Mouse (Mus musculus): ENCODE measurements around the gene Plbd2. TPM values are rescaled to one million over a fixed set of nuclear protein-coding genes. Genes with fewer than 3 reads are reported as not detected.
A peak's percentile ranks its signal among the peaks of the same experiment; 100 is the strongest.

The Plbd2 gene
- polyA plus RNA-seq, 1 experiment from 2014 or later, result 32.3 TPM

DNA sequence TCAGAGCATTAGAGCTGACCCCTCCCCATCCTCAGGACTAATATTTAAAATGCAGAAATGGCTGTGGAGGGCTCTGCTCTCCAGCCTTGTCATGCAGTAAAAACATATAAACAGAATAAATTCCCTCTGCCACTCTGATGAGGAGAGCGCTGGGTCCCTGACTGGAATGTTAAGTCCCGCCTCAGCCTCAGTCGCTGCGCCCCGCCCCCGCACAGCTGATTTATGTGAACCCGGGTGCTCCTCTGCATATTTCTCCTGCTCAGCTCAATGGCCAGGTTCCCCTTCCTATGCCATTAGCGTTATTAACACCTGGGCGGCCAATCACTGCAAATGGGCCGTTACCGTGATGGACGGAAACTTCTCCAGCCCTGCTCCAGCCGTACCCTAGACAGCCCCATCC, 56.1 kb downstream of the Plbd2 start:
- WGBS, result 47% methylated on average over 13 of the region's 13 CpGs
- Histone ChIP-seq H3K4me2 (no peak overlapping the region), H3K27me3 (peaks cover 43% of the 10 kb centered on the region), H3K36me3 (no peaks in the 10 kb centered on the region), H3K27ac (peak overlapping the region; percentile 42), H3K4me1 (replicated peaks) (peaks cover 6% of the 10 kb centered on the region), H3K4me3 (no peak overlapping the region), H3K9ac (0 out of 2 replicates have a peak overlapping the region, but pooled peaks have one; percentile 19), H3K9me3 (no peaks in the 10 kb centered on the region)
- no peak for ATAC-seq (ENCODE audit: low FRiP score)

DNA sequence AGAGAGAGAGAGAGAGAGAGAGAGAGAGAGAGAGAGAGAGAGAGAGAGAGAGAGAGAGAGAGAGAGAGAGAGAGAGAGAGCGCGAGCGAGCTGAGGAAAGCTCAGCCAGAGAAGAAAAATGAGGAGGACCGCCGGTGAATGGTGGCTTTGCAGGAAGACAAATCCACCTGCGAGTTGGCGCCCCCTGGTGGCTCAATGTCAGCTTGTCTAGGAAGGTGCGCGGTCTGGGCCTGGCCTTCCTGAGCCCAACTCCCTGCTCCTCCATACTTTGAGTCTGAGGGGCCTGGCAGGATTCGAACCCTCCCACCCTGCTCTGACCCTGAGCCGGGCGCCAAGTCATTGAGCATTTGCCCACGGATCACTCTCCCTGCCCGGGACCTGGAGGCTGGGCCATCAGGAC, 62.7 kb downstream of the Plbd2 start:
- 6% methylated on average over 14 of the region's 14 CpGs for WGBS
- Histone ChIP-seq H3K9me3 (no peaks in the 10 kb centered on the region), H3K36me3 (peaks cover 11% of the 10 kb centered on the region; the same call in 1 of the 2 replicates), H3K27me3 (peaks cover 70% of the 10 kb centered on the region), H3K9ac (peak overlapping the region; percentile 96), H3K4me3 (peak overlapping the region; percentile 67), H3K4me2 (peak overlapping the region; percentile 74), H3K27ac (peak overlapping the region; percentile 97), H3K4me1 (replicated peaks) (peaks cover 37% of the 10 kb centered on the region)
- ATAC-seq (ENCODE audit: low FRiP score), result peak; percentile 59

DNA sequence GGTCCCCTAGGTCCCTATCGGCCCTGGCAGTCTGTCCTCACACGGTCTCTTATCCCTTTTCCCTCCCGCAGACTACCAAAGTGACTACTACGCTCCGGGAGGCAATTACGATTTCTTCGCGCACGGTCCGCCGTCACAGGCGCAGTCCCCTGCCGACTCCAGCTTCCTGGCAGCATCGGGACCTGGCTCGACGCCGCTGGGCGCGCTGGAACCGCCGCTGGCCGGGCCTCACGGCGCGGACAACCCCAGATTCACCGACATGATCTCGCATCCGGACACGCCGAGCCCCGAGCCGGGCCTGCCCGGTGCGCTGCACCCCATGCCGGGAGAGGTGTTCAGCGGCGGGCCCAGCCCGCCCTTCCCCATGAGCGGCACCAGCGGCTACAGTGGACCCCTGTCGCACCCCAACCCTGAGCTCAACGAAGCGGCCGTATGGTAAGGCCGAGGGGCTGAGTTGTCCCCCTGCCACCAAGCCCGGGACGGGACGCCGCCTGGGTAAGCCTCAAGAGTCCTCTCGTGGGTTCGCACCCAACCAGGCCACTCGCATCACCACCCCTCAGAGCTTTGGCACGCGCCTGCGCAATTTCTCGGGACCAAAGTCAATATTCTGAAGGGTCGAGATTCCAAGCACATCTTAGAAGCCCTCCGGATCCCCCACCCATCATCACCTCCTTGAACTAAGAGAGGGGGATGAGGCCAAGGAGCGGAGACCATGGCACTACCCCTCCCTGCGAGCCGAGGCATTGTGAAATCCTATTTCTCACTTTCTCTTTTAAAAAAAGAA, 63.3 kb downstream of the Plbd2 start:
- no peaks in the 10 kb centered on the region for H3K9me3 ChIP-seq
- H3K27ac ChIP-seq, result peak overlapping the region; percentile 97
- H3K4me3 ChIP-seq, result peak overlapping the region; percentile 67
- no peak for ATAC-seq (ENCODE audit: low FRiP score)
- H3K36me3 ChIP-seq, result peaks cover 11% of the 10 kb centered on the region; the same call in 1 of the 2 replicates
- under 1% methylated on average over 59 of the region's 61 CpGs for WGBS
- peak overlapping the region; percentile 74 for H3K4me2 ChIP-seq
- H3K27me3 ChIP-seq, result peaks cover 70% of the 10 kb centered on the region
- peak overlapping the region; percentile 96 for H3K9ac ChIP-seq
- peaks cover 39% of the 10 kb centered on the region for H3K4me1 ChIP-seq (replicated peaks)

DNA sequence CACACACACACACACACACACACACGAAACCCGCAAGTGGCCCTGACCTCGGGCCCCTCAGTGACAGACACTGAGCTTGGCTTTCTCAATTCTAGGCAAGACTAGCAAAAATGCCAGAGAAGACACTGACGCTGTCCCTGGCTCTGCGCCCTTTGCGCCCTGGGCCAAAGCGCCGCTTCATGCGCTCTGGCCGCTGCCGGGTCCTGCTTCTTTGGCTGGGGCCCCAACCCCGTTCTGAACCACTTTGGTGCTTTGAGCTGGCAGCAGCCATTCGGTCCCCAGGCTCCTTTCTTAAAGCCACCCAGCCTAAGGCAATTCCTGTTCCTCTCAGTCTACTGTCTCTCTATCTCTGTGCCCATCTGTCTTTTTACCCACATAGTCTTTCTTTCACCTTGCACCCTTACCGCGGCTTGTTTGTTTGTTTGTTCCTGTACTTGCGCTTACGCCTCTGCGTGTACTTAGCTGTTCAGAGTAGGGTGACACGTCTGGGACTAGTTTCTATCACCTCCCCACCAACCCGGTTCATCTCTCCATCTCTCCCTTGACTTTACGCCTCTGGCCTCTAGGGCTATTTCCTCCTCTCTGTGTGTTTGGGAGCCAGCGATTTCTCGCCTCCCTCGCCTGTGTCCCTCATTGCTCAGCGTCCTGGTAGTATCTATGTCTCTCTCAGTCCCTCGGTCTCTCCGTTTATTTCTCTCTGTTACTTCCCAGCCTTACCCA, 64.3 kb downstream of the Plbd2 start:
- Histone ChIP-seq H3K27me3 (peaks cover 70% of the 10 kb centered on the region), H3K36me3 (peaks cover 11% of the 10 kb centered on the region; the same call in 1 of the 2 replicates), H3K9ac (peak overlapping the region; percentile 96), H3K4me2 (peak overlapping the region; percentile 74), H3K27ac (peak overlapping the region; percentile 97), H3K4me1 (replicated peaks) (peaks cover 39% of the 10 kb centered on the region), H3K9me3 (no peaks in the 10 kb centered on the region), H3K4me3 (peak overlapping the region; percentile 67)
- 2% methylated on average over 27 of the region's 27 CpGs for WGBS
- no peak for ATAC-seq (ENCODE audit: low FRiP score)

DNA sequence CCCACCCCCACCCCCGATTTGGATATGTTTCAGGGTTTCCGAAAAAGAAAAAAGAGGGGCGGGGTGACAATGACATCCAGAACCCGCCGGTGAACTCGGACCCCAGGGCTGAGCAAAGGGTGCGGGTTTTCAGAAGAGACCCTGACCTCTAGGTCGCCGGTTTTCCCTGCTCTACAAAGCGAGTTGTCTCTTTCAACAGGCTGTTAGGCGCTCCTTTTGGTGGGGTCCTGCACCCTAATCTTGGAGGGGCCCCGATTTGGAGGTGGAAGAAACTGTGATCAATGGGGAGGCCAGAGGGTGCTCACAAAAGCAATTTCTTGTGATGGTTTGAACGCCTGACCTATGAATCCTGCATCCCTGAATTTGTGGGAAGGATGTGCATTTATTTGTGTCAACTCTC, 65.0 kb downstream of the Plbd2 start:
- H3K9me3 ChIP-seq, result no peaks in the 10 kb centered on the region
- 1% methylated on average over 13 of the region's 13 CpGs for WGBS
- H3K9ac ChIP-seq, result peak overlapping the region; percentile 96
- peak overlapping the region; percentile 74 for H3K4me2 ChIP-seq
- peaks cover 39% of the 10 kb centered on the region for H3K4me1 ChIP-seq (replicated peaks)
- ATAC-seq (ENCODE audit: low FRiP score), result no peak
- H3K4me3 ChIP-seq, result peak overlapping the region; percentile 67
- H3K27ac ChIP-seq, result peak overlapping the region; percentile 97
- H3K36me3 ChIP-seq, result peaks cover 11% of the 10 kb centered on the region; the same call in 1 of the 2 replicates
- H3K27me3 ChIP-seq, result peaks cover 71% of the 10 kb centered on the region

GRCm38 (mm10) chr5:120437986-120438385, 65.4 kb downstream of the Plbd2 start:
- 1% methylated on average over 31 of the region's 33 CpGs for WGBS
- Histone ChIP-seq H3K4me1 (replicated peaks) (peaks cover 39% of the 10 kb centered on the region), H3K4me2 (peak overlapping the region; percentile 74), H3K9ac (peak overlapping the region; percentile 96), H3K4me3 (peak overlapping the region; percentile 67), H3K36me3 (peaks cover 11% of the 10 kb centered on the region; the same call in 1 of the 2 replicates), H3K27ac (peak overlapping the region; percentile 97), H3K27me3 (peaks cover 70% of the 10 kb centered on the region), H3K9me3 (no peaks in the 10 kb centered on the region)
- ATAC-seq (ENCODE audit: low FRiP score), result no peak

- Histone ChIP-seq H3K4me3 (peak overlapping the region; percentile 67), H3K4me1 (replicated peaks) (peaks cover 39% of the 10 kb centered on the region), H3K4me2 (peak overlapping the region; percentile 74), H3K27ac (peak overlapping the region; percentile 97), H3K9me3 (no peaks in the 10 kb centered on the region), H3K27me3 (peaks cover 73% of the 10 kb centered on the region), H3K36me3 (peaks cover 11% of the 10 kb centered on the region; the same call in 1 of the 2 replicates), H3K9ac (peak overlapping the region; percentile 96)
- no peak for ATAC-seq (ENCODE audit: low FRiP score)
- under 1% methylated on average over 17 of the region's 17 CpGs for WGBS
Measured at GRCm38 (mm10) chr5:120437539-120437938, 65.9 kb downstream of the Plbd2 start.

DNA sequence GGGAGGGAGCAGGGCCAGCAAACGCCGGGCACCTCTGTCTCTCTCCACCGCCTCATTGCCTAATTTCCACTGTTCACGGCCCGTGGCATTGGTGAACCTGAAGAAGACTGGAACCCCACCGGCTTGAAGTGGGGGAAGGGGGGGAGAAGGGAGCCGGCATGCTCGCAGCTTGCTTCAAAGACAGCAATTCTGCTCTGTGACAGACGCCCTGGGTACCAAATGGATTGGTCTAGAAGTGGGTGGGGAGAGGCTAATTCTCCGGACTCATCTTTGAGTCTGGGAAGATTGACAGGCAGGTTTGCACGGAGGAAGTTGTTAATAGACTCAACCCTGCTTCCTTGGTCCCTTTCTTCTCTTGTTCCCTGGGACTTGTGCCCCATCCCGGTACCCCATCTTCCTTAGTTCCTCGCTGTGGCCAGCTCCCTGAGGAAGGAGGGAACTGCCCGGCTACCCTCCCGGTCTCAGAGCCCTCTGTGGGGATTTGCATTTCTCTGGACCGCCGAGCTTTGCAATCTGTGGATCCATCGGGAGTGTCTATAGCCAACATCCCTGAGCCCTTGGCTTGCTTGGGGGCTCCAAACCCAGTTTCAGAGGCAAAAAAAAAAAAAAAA, 66.4 kb downstream of the Plbd2 start:
- peak overlapping the region; percentile 67 for H3K4me3 ChIP-seq
- H3K36me3 ChIP-seq, result peaks cover 11% of the 10 kb centered on the region; the same call in 1 of the 2 replicates
- no peak for ATAC-seq (ENCODE audit: low FRiP score)
- peak overlapping the region; percentile 97 for H3K27ac ChIP-seq
- peaks cover 79% of the 10 kb centered on the region for H3K27me3 ChIP-seq
- under 1% methylated on average over 18 of the region's 18 CpGs for WGBS
- H3K4me1 ChIP-seq (replicated peaks), result peaks cover 39% of the 10 kb centered on the region
- H3K9me3 ChIP-seq, result no peaks in the 10 kb centered on the region
- peak overlapping the region; percentile 96 for H3K9ac ChIP-seq
- peak overlapping the region; percentile 74 for H3K4me2 ChIP-seq

DNA sequence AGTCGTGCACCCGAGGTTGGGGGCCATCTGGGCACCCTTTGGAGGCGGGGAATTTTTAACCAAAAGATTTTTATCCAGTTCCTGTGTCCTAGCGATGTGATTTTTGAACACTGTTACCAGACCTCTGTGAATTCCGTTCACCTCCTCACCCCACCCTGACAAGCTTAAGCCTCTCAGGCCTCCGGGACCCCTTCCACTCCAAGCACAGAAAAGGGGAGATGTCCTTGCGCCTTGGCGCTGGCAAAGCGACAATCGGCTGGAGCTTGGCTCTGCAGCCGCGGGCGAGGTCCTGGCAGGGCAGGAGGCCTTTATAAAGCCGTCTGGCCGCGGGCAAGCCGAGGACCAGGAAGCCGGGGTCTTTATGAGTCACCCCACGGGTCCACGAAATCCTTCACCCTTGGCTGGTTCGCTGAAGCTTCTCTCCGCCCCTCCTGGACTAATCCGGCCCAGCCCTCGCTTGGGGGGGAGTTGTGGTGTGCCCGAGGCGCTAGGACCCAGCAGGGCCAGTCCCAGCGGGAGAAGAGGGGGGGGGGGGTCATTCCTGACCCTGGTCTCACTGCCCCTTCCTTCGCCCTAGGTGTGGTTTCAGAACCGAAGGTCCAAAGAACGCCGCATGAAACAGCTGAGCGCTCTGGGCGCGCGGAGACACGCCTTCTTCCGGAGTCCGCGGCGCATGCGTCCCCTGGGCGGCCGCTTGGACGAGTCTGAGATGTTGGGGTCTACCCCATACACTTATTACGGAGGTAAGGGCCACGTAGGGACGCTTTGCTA, 67.5 kb downstream of the Plbd2 start:
- peak overlapping the region; percentile 74 for H3K4me2 ChIP-seq
- H3K36me3 ChIP-seq, result peaks cover 11% of the 10 kb centered on the region; the same call in 1 of the 2 replicates
- H3K27ac ChIP-seq, result peak overlapping the region; percentile 97
- peak overlapping the region; percentile 96 for H3K9ac ChIP-seq
- no peaks in the 10 kb centered on the region for H3K9me3 ChIP-seq
- peaks cover 42% of the 10 kb centered on the region for H3K4me1 ChIP-seq (replicated peaks)
- H3K27me3 ChIP-seq, result peaks cover 89% of the 10 kb centered on the region
- ATAC-seq (ENCODE audit: low FRiP score), result no peak
- H3K4me3 ChIP-seq, result peak overlapping the region; percentile 67
- under 1% methylated on average over 46 of the region's 47 CpGs for WGBS

DNA sequence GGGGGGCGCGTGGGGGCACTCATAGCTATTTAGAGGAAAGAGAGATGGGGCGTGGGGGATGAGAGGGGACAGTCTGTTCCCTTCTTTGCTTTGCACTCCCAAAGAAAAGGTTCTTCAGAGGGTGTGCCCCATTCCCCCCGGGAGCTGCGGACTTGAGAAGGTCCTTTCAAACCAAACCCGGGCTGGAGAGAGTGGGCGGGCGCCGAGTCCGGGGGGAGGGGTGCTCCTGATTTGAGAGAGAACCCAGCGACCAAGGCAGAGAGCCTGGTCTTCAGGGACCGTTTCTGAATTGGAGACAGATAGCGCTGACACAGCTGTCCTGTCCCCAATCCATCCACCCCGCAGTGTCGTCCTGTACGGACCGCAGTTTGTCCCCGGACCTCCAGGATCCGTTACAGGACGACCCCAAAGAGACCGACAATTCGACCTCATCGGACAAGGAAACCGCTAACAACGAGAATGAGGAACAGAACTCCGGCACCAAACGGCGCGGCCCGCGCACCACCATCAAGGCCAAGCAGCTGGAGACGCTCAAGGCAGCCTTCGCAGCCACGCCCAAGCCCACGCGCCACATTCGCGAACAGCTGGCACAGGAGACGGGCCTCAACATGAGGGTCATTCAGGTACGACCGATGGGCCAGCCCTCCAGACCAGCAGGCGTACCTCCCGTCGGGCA, 68.3 kb downstream of the Plbd2 start:
- Histone ChIP-seq H3K36me3 (peaks cover 11% of the 10 kb centered on the region; the same call in 1 of the 2 replicates), H3K4me3 (peak overlapping the region; percentile 67), H3K27ac (peak overlapping the region; percentile 97), H3K9ac (peak overlapping the region; percentile 96), H3K27me3 (peaks cover 91% of the 10 kb centered on the region), H3K4me2 (peak overlapping the region; percentile 74), H3K9me3 (no peaks in the 10 kb centered on the region), H3K4me1 (replicated peaks) (peaks cover 38% of the 10 kb centered on the region)
- under 1% methylated on average over 44 of the region's 44 CpGs for WGBS
- no peak for ATAC-seq (ENCODE audit: low FRiP score)

DNA sequence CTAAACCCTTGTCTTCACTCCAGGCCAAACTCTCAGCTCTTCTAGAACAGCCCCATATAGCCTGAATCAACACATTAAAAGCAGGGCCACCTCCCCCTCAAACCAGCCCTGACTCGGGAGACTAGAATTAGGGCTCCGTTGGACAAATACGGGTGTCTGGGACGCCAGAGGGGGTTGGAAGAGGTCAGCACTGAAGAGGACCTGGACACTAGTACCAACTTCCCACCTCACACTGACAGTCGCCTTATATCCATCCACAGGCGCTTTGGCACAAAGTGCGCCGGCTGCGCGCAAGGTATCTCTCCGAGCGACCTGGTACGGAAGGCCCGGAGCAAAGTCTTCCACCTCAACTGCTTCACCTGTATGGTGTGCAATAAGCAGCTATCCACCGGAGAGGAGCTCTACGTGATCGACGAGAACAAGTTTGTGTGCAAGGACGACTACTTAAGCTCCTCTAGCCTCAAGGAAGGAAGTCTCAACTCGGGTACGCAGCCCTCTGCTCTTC, 69.1 kb downstream of the Plbd2 start:
- Histone ChIP-seq H3K4me3 (peak overlapping the region; percentile 67), H3K9ac (peak overlapping the region; percentile 96), H3K4me2 (peak overlapping the region; percentile 74), H3K9me3 (no peaks in the 10 kb centered on the region), H3K27me3 (peaks cover 91% of the 10 kb centered on the region), H3K36me3 (peaks cover 9% of the 10 kb centered on the region; the same call in 1 of the 2 replicates), H3K27ac (peak overlapping the region; percentile 97), H3K4me1 (replicated peaks) (peaks cover 30% of the 10 kb centered on the region)
- 2% methylated on average over 21 of the region's 21 CpGs for WGBS
- no peak for ATAC-seq (ENCODE audit: low FRiP score)
